Mouse (Mus musculus) stomach, postnatal 0 days (tissue): ENCODE measurements at regions not wholly inside any gene's neighbourhood (a gene's known extent, or its start where the extent isn't known, plus 50 kb on each side); places are given as distances from the start of the nearest gene placed in this dataset.

Experiments
- CTCF ChIP-seq: IDR thresholded peaks from 2 replicates; pipeline ENCODE4 v1.5.1; 2016; ENCODE audit warnings: antibody characterized with exemption, low read depth, mild to moderate bottlenecking, moderate library complexity
- EP300 ChIP-seq: optimal IDR thresholded peaks from 2 replicates; pipeline ENCODE3; 2016; ENCODE audit warnings: antibody characterized with exemption

GRCm38 (mm10) chr16:39881525-39881924, 102.6 kb upstream of the Lsamp start:
- no peak for TF ChIP-seq CTCF
- TF ChIP-seq EP300, result no peak
